Mouse (Mus musculus): ENCODE measurements around the gene Clec2l.

- TF ChIP-seq CTCF (conservative IDR thresholded peaks at IDR 0.05; ENCODE audit: insufficient read depth, insufficient read length, low read depth, low read length) (no peak), POLR2A (IDR thresholded peaks at IDR 0.05; ENCODE audit: low read depth, low read length) (no peak)
These were observed 33.7 kb downstream of the Clec2l start for GRCm38 (mm10) chr6:38696570-38696969.
